Mouse (Mus musculus) spleen, postnatal 36 days (tissue): ENCODE data around the gene Chd9.
"Not testable (repeated sequence)": the region's sequence is repeated elsewhere in the genome, so short reads cannot be mapped to it uniquely, and the experiment has no call there.

Experiments used
- DNase-seq, 2 experiments: peaks; one replicate each; pipeline ENCODE4 v3.0.0; 2022; ENCODE audit warnings: low spot score in 2 of 2, mixed read lengths in 1 of 2

The Chd9 gene

DNA sequence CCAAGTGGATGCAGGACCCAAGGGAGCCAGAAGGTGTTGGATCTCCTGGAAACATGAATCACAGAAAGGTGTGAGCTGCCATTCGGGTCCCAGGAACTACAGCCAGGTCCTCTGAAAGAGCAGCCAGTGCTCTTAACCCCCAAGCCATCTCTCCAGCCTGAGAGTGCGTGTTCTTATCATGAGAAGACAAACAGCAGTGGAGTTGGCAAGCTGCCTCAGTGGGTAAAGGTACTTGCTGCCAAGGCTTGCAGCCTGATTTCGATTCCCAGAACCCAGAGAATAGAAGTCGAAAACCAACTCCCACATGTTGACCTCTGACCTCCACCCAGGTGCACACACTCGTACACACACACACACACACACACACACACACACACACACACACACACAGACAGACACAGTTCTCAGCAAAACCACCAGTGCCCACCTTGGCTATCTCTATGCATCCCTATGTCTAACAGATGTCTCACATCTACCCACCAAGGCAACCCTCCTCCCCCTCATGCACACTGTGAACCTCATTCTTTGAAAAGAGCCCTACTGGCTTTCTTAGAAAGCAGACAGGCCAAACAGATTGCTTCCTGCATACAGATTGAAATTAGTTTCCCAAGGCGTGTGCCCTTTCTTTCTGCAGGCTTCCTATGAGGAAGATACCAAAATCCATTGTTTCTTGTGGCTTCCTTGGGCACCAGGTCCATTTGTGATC lies 43.4 kb downstream of the Chd9 start:
- DNase-seq: no peak

DNA sequence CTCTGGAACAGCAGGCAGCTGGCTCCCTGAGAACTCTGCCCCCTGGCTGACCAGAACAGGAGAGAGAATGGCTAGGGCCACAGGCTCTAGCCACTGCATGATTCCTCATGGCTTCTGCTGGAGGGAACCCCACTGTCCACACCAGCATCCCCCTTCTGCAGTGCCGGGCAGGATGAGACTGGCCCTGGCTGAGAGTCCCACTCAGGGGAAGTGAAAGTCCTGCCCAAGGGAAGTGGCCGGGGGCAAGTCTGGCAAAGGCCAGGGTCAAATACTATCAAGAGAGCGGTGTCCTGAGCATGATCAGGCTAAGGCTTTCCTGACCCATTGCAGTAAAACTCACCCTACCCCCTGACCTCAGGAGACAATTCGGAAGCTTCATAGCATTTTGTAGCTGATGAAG lies 44.9 kb downstream of the Chd9 start:
- peak; percentile 22 to 31 for DNase-seq

- peak; percentile 46 to 48 for DNase-seq
Measured at GRCm38 (mm10) chr8:90876213-90876721, 48.1 kb downstream of the Chd9 start.

DNA sequence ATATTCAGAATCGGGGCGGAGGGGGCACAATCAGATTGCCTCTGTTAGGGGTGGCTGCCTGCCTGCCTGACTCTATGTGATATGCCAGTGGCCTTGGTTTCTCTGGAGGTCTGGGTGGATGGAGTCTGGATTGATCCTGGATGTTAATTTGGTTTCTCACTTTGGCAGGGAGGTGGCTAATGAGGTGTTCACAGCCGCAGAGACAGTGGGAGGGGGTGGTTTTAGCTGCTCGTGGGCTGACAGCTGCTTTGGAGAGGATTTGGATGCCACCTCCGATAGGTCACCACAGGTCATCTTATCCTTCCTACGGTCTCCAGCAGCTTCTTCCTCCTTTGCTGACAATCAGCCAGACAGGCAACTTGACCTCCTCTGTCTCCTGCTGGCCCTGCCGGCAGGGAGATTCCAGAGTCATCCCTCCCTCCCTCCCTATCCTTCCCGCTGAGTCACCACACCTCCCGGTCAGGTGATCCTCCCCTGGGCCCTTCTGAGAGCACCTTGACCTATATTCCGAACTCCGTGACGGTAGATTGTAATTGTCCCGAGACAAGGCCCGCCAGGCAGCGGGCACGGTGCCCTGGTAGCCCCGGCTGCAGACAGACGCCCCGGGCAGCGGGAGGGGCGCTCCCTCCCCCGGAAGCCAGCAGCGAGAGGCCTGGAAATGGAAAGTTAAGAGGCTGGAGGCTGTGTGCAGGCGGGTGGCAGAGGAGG lies 48.7 kb downstream of the Chd9 start:
- DNase-seq: peak; percentile 63 to 67

DNA sequence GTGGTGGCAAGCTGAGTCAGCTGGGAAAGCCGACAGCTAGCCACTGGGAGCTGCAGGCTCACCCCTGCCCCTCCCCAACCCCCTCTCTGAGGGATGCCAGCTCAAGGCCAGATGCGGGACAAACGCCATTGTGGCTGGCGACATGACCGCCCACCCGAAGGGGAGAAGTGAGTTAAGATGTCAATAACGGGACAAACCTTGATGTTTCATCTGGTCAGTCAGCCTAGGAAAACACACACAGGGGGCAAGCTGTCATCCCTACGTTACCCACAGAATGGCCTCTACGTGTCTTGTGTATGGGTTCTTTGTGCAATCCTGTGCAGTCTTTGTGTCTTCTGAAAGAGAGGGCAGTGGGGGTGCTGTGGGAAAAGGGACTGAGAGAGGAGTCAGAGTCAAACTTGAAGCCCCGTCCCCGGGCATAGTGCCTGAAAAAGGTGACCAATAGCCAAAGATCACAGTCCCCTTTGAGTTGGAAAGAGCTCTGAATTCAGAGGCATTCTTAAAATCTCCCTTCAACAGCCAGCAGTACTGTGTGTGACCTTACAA lies 49.4 kb downstream of the Chd9 start:
- no peak for DNase-seq

DNA sequence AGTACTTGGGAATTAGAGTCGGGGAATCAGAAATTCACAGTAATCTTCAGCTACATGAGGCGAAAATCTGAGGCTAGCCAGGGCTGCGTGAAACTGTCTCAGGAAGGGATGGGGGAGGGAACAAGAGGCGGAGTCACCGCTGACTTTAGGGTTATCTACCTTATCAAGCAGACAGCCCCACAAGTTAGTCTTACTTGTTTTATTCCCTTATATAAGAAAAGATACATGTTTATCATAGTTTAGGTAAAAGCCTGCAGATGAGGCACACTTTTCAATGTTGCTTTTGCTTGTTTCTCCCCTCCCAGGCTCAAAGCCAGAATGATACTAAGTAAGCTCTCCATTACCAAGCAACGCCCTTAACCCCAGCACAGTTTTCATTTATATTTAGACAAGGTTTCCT lies 50.4 kb downstream of the Chd9 start:
- no peak for DNase-seq

DNA sequence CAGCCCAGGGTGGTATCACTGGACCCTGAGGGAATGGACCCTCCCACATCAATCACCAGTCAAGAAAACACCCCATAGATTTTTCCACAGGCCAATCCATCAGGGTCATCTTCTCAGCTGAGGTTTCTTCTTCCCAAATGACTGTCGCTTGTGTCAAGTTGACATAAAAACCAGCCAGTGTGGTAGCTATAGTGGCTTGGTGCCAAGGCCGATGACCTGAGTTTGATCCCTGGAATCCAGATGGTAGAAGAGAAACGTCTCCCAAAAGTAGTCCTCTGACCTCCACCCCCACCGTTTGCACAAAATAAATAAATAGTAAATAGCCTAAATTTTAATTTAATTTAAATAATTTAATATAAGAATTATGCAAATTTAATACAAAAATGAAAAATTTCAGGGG lies 51.9 kb downstream of the Chd9 start:
- no peak for DNase-seq

- DNase-seq: no peak
Measured at GRCm38 (mm10) chr8:90881181-90881580, 53.0 kb downstream of the Chd9 start.

- no peak for DNase-seq
Measured at GRCm38 (mm10) chr8:90882088-90882691, 54.0 kb downstream of the Chd9 start.

DNA sequence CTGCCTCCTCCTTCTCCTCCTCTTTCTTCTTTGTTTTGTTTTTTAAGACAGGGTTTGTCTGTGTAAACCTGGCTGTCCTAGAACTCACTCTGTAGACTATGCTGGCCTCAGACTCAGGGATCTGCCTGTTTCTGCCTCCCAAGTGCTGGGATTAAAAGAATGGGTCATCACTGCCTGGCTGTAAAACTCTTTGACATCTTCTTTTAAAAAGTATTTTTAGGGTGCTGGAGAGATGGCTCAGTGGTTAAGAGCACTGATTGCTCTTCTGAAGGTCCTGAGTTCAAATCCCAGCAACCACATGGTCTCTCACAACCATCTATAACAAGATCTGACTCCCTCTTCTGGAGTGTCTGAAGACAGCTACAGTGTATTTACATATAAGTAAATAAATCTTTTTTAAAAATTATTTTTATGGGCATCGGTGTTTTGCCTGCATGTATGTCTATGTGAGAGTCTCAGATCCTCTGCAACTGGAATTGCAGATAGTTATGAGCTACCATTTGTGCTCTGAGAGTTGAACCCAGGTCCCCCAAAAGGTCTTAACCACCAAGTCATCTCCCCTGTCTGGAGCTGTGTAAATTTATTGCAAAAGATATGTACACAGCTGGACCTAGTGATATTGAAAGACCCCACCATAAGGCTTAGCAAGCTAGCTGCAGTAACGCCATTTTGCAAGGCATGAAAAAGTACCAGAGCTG lies 57.7 kb downstream of the Chd9 start:
- DNase-seq: no peak

DNA sequence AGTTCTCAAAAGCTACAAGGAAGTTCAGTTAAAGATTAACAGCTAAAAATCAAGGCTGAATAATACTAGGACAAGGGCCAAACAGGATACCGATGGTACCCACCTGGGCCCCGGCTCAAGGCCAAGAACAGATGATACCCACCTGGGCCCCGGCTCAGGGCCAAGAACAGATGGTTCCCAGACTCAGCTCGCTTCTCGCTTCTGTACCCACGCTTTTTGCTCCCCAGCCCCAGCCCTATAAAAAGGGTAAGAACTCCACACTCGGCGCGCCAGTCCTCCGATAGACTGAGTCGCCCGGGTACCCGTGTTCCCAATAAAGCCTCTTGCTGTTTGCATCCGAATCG lies 58.2 kb downstream of the Chd9 start:
- not testable (repeated sequence) for DNase-seq

GRCm38 (mm10) chr8:90887328-90887727 lies 59.2 kb downstream of the Chd9 start:
- not testable (repeated sequence) for DNase-seq

GRCm38 (mm10) chr8:90891872-90892578 lies 63.9 kb downstream of the Chd9 start:
- DNase-seq: no peak

GRCm38 (mm10) chr8:90892579-90892919 lies 64.4 kb downstream of the Chd9 start:
- no peak for DNase-seq

DNA sequence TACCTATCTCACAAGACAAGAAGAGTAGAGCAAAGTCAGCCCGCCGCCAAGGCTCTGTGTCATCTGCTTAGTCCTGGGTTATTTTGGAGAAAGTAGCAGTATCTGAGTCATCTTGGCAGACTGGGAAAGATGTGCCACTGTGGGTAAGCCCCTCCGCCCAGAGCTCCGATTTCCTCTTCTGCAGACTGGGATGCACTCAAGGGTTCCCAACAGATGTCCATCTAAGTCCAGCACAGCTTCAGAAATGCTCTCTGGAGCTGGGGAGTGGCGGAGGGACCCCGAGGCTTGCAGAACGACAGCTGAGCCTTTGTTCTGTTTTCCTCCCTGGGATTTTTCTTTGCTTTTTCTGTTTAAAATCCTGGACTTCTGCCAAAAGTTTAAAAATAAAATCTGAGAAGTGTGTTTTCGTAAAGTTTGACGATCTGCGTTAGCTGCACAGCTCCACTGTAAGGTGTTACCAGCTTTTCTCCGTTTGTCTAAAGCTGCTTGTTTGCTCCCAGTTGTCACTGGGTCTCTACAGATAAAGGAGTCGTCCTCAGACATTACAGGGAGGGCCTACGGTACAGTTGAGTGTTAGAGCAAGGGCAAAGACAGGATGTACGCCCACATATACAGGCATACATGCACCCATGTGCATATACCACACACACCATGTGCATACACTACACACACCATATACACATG lies 66.2 kb downstream of the Chd9 start:
- no peak for DNase-seq

DNA sequence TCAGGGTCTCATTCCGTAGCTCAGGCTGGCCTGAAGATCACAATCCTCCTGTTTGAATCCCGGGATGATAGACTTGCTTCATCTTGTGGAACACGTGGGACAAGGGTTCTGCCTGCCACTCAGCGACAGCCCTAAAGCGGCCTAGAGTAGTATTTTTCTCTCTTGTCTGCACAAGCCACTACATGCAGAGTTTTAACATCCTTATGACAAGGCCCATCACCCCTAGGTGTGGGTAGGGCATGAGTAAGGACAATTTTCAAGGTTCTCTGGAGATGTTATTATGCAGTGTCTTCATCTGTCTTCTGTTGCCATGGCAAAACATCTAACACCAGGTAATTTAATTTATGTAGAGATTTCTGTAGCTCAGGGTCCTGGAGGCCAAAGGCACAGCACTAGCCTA lies 69.2 kb downstream of the Chd9 start:
- DNase-seq: no peak

GRCm38 (mm10) chr8:90898578-90898977 lies 70.4 kb downstream of the Chd9 start:
- no peak for DNase-seq

DNA sequence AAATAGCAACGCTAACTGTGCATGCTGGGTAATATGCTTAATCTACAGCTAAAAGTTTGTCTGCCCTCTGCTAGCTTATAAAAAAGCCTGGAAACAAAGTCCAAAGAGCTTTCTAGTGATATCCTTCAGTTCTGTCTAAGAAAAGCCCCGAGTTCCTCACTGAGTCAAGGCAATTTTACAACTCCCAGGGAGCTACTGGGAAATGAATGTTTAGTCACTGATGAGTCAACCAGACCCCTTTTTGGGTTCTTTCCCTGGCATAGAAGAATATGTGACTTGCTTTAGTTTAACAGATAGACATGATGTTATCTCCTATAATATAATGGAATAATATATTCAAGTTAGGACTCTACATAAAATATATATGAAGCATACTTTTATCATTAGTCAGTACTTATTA lies 73.8 kb downstream of the Chd9 start:
- DNase-seq: no peak

DNA sequence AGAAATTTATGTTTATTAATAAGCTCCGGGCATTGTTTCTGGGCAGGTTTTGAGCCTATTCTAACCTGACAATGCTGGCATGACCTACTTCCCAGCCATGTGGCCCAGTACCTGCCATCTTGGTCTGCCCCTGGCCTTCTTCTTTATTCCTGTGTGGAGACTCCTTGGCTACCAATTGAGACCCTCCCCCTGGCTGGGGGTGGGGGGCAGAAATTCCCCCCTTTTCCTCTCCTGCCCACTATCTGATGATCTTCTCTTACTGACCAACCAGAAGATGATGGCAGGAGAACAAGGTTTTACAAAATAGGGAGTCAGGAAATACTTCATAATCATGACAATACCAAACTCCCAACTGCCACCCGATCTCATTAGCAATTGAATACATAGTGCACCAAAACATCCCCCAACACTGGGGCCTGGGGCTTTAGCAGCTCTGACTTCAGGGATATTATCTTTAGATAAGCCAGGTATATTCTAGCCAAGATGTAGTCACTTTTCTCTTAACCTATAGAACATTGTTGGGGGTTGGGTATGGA lies 76.1 kb downstream of the Chd9 start:
- DNase-seq: no peak

GRCm38 (mm10) chr8:90906922-90907321 lies 78.8 kb downstream of the Chd9 start:
- no peak for DNase-seq

GRCm38 (mm10) chr8:90907516-90907847 lies 79.3 kb downstream of the Chd9 start:
- no peak for DNase-seq
